In genomic region chr11:54356676-54357075, GRCm38 (mm10) we compare ENCODE assay signal across 10 mouse cellular contexts. TPM values are rescaled to one million over a fixed set of nuclear protein-coding genes. Genes with fewer than 3 reads are reported as not detected.
DNase-seq lines count a peak whose midpoint lies in the region; ATAC-seq and TF ChIP-seq lines count a peak whose summit lies in the region.
"Had no signal": no experiment of that assay in that cellular context is flagged by ENCODE, and none has a peak within 500 bp of the region (broad histone marks: within the 10 kb centered on the region; RNA-seq: fewer than 3 reads in every experiment).

No protein-coding gene starts in this region.

- no peak overlapping the region for H3K27ac ChIP-seq in midbrain, postnatal 0 days (ENCODE audit: low read depth, low read length)
- H3K27ac ChIP-seq in midbrain, embryonic 11.5 days (ENCODE audit: low read depth, low read length), result no peak overlapping the region
- no peak overlapping the region for H3K27ac ChIP-seq in midbrain, embryonic 16.5 days (ENCODE audit: low read length)
- no peak overlapping the region for H3K27ac ChIP-seq in neural tube, embryonic 15.5 days (replicated peaks)

- peak; percentile 16 for DNase-seq in embryo, embryonic 10 days (ENCODE audit: low spot score)
- DNase-seq in embryo, embryonic 9.5 days (ENCODE audit: extremely low spot score), result no peak
- no peak for DNase-seq in midbrain, postnatal 0 days (ENCODE audit: low spot score)
- no peak for DNase-seq in midbrain, embryonic 11.5 days (ENCODE audit: low spot score, missing footprints)
- DNase-seq in induced T-regulatory cell, adult 2 months (ENCODE audit: low read depth), result peak; percentile 75
- DNase-seq in thymus, postnatal 36 days, result peak; percentile 27 to 31

- no peaks in the 10 kb centered on the region for H3K27me3 ChIP-seq in midbrain, postnatal 0 days (ENCODE audit: insufficient read depth, low read length)
- no peaks in the 10 kb centered on the region for H3K27me3 ChIP-seq in midbrain, embryonic 11.5 days (ENCODE audit: control insufficient read depth, insufficient read depth, low read length)
- H3K27me3 ChIP-seq in midbrain, embryonic 16.5 days (ENCODE audit: control insufficient read depth, insufficient read depth, low read depth, low read length), result no peaks in the 10 kb centered on the region
- no peaks in the 10 kb centered on the region for H3K27me3 ChIP-seq in neural tube, embryonic 15.5 days (replicated peaks)

- H3K4me3 ChIP-seq in midbrain, postnatal 0 days (ENCODE audit: low read depth, low read length), result no peak overlapping the region
- no peak overlapping the region for H3K4me3 ChIP-seq in midbrain, embryonic 11.5 days (ENCODE audit: low read depth, low read length)
- no peak overlapping the region for H3K4me3 ChIP-seq in midbrain, embryonic 16.5 days (ENCODE audit: low read depth, low read length)
- H3K4me3 ChIP-seq in neural tube, embryonic 15.5 days (replicated peaks), result no peak overlapping the region
- H3K4me3 ChIP-seq: megakaryocyte, embryonic 14.5 days had no signal

- H3K36me3 ChIP-seq in midbrain, postnatal 0 days (ENCODE audit: insufficient read depth, low read length), result peaks cover 18% of the 10 kb centered on the region
- no peaks in the 10 kb centered on the region for H3K36me3 ChIP-seq in midbrain, embryonic 11.5 days (ENCODE audit: control insufficient read depth, insufficient read depth, low read length)
- peaks cover 14% of the 10 kb centered on the region for H3K36me3 ChIP-seq in midbrain, embryonic 16.5 days (ENCODE audit: control insufficient read depth, insufficient read depth, low read length)
- H3K36me3 ChIP-seq in neural tube, embryonic 15.5 days, result peaks cover 25% of the 10 kb centered on the region

- no peak for ATAC-seq in midbrain, postnatal 0 days (ENCODE audit: low FRiP score)
- ATAC-seq in midbrain, embryonic 11.5 days (ENCODE audit: low FRiP score), result no peak
- ATAC-seq in midbrain, embryonic 16.5 days, result no peak
- no peak for ATAC-seq in neural tube, embryonic 15.5 days (ENCODE audit: low FRiP score)

- H3K9me3 ChIP-seq in midbrain, postnatal 0 days (ENCODE audit: low read length), result no peaks in the 10 kb centered on the region
- H3K9me3 ChIP-seq in midbrain, embryonic 11.5 days (ENCODE audit: control insufficient read depth, low read length), result no peaks in the 10 kb centered on the region; the same call in 1 of the 2 replicates
- H3K9me3 ChIP-seq in midbrain, embryonic 16.5 days (replicated peaks; ENCODE audit: control insufficient read depth, low read length, poor library complexity, severe bottlenecking), result no peaks in the 10 kb centered on the region
- no peaks in the 10 kb centered on the region for H3K9me3 ChIP-seq in neural tube, embryonic 15.5 days (replicated peaks)
- H3K9me3 ChIP-seq: megakaryocyte, embryonic 14.5 days had no signal

- no peak overlapping the region for H3K4me2 ChIP-seq in midbrain, postnatal 0 days (ENCODE audit: low read depth, low read length, poor library complexity, severe bottlenecking)
- no peak overlapping the region for H3K4me2 ChIP-seq in midbrain, embryonic 11.5 days
- no peak overlapping the region for H3K4me2 ChIP-seq in midbrain, embryonic 16.5 days (ENCODE audit: low read length)
- H3K4me2 ChIP-seq in neural tube, embryonic 15.5 days, result no peak overlapping the region

- no peak overlapping the region for H3K9ac ChIP-seq in midbrain, postnatal 0 days (replicated peaks; ENCODE audit: low read length, poor library complexity, severe bottlenecking)
- no peak overlapping the region for H3K9ac ChIP-seq in midbrain, embryonic 11.5 days (ENCODE audit: low read length)
- H3K9ac ChIP-seq in midbrain, embryonic 16.5 days (ENCODE audit: low read depth, low read length), result no peak overlapping the region
- no peak overlapping the region for H3K9ac ChIP-seq in neural tube, embryonic 15.5 days (replicated peaks)

- TF ChIP-seq CTCF in midbrain, postnatal 0 days (IDR thresholded peaks at IDR 0.05), result peak; percentile 57

- WGBS in midbrain, postnatal 0 days, result 64% methylated on average over 4 of the region's 4 CpGs
- WGBS in midbrain, embryonic 11.5 days, result 64% methylated on average over 4 of the region's 4 CpGs
- 64% methylated on average over 4 of the region's 4 CpGs for WGBS in midbrain, embryonic 16.5 days
- WGBS in neural tube, embryonic 15.5 days, result 70% methylated on average over 4 of the region's 4 CpGs

- no peaks in the 10 kb centered on the region for H3K4me1 ChIP-seq in midbrain, postnatal 0 days (ENCODE audit: insufficient read depth, low read length)
- H3K4me1 ChIP-seq in midbrain, embryonic 11.5 days (ENCODE audit: control insufficient read depth, insufficient read depth, low read length), result peaks cover 14% of the 10 kb centered on the region
- peaks cover 7% of the 10 kb centered on the region for H3K4me1 ChIP-seq in midbrain, embryonic 16.5 days (ENCODE audit: control insufficient read depth, insufficient read depth, low read length)
- H3K4me1 ChIP-seq in neural tube, embryonic 15.5 days, result peaks cover 14% of the 10 kb centered on the region

RNA-seq across cellular contexts. Expression of gene Meikin, which starts 13.8 kb away (rescaled TPM):
- total RNA-seq in midbrain, postnatal 0 days (2014; rRNA removed), result not detected in 2 replicates
- not detected in 2 replicates for polyA plus RNA-seq in midbrain, postnatal 0 days (2015; fragmentation: Nextera tagmentation; extraction: Ambion mirVana)
- polyA plus RNA-seq in midbrain, embryonic 11.5 days (2014; fragmentation: Nextera tagmentation; extraction: Ambion mirVana), result not detected in 2 replicates
- polyA plus RNA-seq in midbrain, embryonic 16.5 days (2015; fragmentation: Nextera tagmentation; extraction: Ambion mirVana), result not detected in 2 replicates
- not detected in 2 replicates for polyA plus RNA-seq in neural tube, embryonic 15.5 days (2015; fragmentation: Nextera tagmentation; extraction: Ambion mirVana)
- polyA plus RNA-seq: intestine, embryonic 14.5 days had no signal

RNA-seq across cellular contexts. Expression of gene Acsl6, which starts 53.1 kb away (rescaled TPM):
- total RNA-seq in midbrain, postnatal 0 days (2014; rRNA removed), result 61.9 and 64.0 TPM in 2 replicates
- 52.6 and 56.2 TPM in 2 replicates for polyA plus RNA-seq in midbrain, postnatal 0 days (2015; fragmentation: Nextera tagmentation; extraction: Ambion mirVana)
- 20.4 and 22.4 TPM in 2 replicates for polyA plus RNA-seq in midbrain, embryonic 11.5 days (2014; fragmentation: Nextera tagmentation; extraction: Ambion mirVana)
- polyA plus RNA-seq in midbrain, embryonic 16.5 days (2015; fragmentation: Nextera tagmentation; extraction: Ambion mirVana), result 46.2 and 47.0 TPM in 2 replicates
- 40.1 and 47.3 TPM in 2 replicates for polyA plus RNA-seq in neural tube, embryonic 15.5 days (2015; fragmentation: Nextera tagmentation; extraction: Ambion mirVana)

Comparison
In these comparisons a context has a peak if more than half of its experiments do, and no peak if none do; other contexts are left out.
1. DNase-seq: peak in embryo, embryonic 10 days (single experiment), induced T-regulatory cell, adult 2 months (single experiment) and thymus, postnatal 36 days (2 of 2); none in embryo, embryonic 9.5 days (single experiment), midbrain, postnatal 0 days (single experiment) and midbrain, embryonic 11.5 days (single experiment).